Mouse (Mus musculus) kidney, postnatal 0 days (tissue): ENCODE results near the gene Aoc1. TPM values are rescaled to one million over a fixed set of nuclear protein-coding genes. Genes with fewer than 3 reads are reported as not detected.

Experiments used
- ATAC-seq: fragments of 200-750 bp; cut with Nextera tagmentation; replicated peaks from 2 replicates; pipeline ENCODE4 v1.8.0; 2017; ENCODE audit warnings: low read depth, moderate number of reproducible peaks, moderate TSS enrichment, moderate library complexity; ENCODE audit not compliant: low FRiP score
- DNase-seq: peaks from one replicate; pipeline ENCODE4 v3.0.0-alpha.2; 2016; ENCODE audit warnings: low spot score
- H3K27ac ChIP-seq: fragments of 300-500 bp; sonication (generic); 2 replicates; pipeline ENCODE4 v1.5.1; 2014; ENCODE audit warnings: mild to moderate bottlenecking
- H3K27me3 ChIP-seq: fragments of 300-500 bp; sonication (generic); 2 replicates; pipeline ENCODE4 v1.6.1; 2014; ENCODE audit warnings: low read length, mixed read lengths; ENCODE audit not compliant: insufficient read depth
- H3K36me3 ChIP-seq: fragments of 300-500 bp; sonication (generic); 2 replicates; pipeline ENCODE4 v1.6.1; 2014; ENCODE audit warnings: low read length, mixed read lengths; ENCODE audit not compliant: insufficient read depth
- H3K4me1 ChIP-seq: fragments of 300-500 bp; sonication (generic); replicated peaks from 2 replicates; pipeline ENCODE4 v1.6.1; 2014; ENCODE audit warnings: antibody characterized with exemption, low read length, mixed read lengths; ENCODE audit not compliant: insufficient read depth
- H3K4me2 ChIP-seq: fragments of 300-500 bp; sonication (generic); 2 replicates; pipeline ENCODE4 v1.6.1; 2014; ENCODE audit warnings: mild to moderate bottlenecking, low read length, moderate library complexity, mixed read lengths
- H3K4me3 ChIP-seq: fragments of 300-500 bp; sonication (generic); replicated peaks from 2 replicates; pipeline ENCODE4 v1.5.1; 2014; ENCODE audit warnings: low read depth, low read length
- H3K9ac ChIP-seq: fragments of 300-500 bp; sonication (generic); 2 replicates; pipeline ENCODE4 v1.6.1; 2014; ENCODE audit warnings: low read depth, low read length
- H3K9me3 ChIP-seq: fragments of 300-500 bp; sonication (generic); replicated peaks from 2 replicates; pipeline ENCODE4 v1.6.1; 2016; ENCODE audit warnings: low read length, inconsistent platforms, mixed read lengths
- CTCF ChIP-seq: IDR thresholded peaks from 2 replicates; pipeline ENCODE4 v1.5.1; 2016; ENCODE audit warnings: antibody characterized with exemption, low read depth, mild to moderate bottlenecking, moderate library complexity
- WGBS: fragments of 180-500 bp; shearing (Covaris S2); extraction: QIAGEN DNeasy Blood & Tissue Kit; methylation state at CpG from one replicate; pipeline ENCODE4 v1.1.7; 2014; 5-methylcytosine and 5-hydroxymethylcytosine counted together
- polyA plus RNA-seq: library from polyadenylated mRNA; unstranded; fragments of >200 nt; fragmentation: Nextera tagmentation; extraction: Ambion mirVana; gene quantifications from 2 replicates; pipeline ENCODE4 v1.2.1, GENCODE M21; 2015

Gene Aoc1
- polyA plus RNA-seq, 1 experiment from 2014 or later = 11.0 TPM

DNA sequence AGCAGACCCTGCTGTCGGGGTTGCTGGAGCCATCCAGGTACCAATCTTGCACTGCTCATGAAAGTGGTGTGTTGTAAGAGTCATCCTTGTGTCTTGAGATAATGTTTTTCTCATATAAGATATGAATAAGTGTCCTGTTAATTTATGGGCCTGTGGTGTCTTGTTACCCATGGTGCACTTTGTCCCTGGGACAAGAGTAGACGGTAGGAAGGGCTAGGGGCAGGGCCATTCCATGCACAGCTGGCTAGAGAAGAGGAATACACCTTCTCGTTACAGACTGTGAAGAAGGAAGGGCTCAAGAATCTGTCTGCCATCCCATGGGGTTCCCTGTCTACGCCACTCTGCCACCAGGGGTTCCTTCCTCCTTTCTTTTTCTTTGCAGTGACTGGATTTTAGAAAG, 1.9 kb downstream of the Aoc1 start:
- Histone ChIP-seq H3K27me3 (no peaks in the 10 kb centered on the region), H3K4me2 (no peak overlapping the region), H3K9me3 (no peaks in the 10 kb centered on the region), H3K9ac (no peak overlapping the region), H3K36me3 (no peaks in the 10 kb centered on the region), H3K4me1 (no peaks in the 10 kb centered on the region; the same call in 1 of the 2 replicates), H3K4me3 (no peak overlapping the region), H3K27ac (no peak overlapping the region)
- DNase-seq (no peak), ATAC-seq (no peak; the same call in 1 of the 2 replicates)
- TF ChIP-seq CTCF = no peak
- 80% methylated on average over 4 of the region's 4 CpGs for WGBS

DNA sequence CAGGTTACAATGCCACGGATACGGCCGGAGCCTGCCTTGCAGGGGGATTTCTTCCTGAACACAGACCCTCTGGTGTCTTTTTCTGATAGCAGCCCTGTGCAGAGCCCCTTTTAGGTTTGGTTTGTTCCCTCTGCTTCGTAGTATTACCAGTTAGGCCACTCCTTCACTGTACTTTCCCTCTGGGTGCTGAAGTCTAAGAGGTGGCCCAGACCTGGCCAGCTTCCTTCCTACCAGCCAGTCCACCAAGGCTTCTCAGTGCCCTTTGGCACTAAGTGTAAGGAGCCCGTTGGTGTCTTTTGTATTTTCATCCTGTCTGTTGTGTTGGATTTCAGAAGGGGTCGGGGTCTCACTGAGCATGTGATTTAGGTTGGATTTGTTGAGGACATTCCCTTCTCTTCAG, 2.8 kb downstream of the Aoc1 start:
- no peak for DNase-seq
- TF ChIP-seq CTCF = no peak
- ATAC-seq = peak; percentile 52; the same call in 1 of the 2 replicates

DNA sequence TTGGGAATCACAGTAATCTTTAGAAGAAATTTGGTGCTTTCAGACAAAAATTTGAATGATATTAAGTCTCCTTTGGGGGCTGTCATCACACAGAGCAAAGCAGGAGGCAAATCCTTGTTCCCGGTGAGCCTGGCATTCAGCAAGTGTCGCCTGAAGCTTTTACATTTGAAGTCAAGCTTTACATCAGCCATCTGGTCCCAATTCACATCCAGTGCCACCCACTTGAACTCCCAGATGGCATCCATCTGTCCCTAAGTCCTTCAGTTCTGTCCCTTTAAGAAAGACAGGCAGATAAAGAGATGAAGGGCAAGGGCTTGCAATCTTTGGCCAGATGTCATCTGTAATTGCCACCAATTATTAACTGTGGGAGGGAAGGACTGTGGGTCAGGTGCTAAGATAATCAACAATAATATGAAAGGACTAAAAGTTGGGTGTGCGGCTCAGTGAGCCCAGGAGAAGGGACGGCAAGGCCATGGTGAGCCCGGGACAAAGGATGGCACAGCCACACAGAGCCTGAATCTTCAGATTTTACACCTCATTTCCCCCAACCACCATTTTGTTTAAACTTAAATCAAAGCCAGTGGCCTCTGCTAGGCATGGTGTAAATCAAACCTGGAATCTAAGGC, 3.9 kb downstream of the Aoc1 start:
- H3K9me3 ChIP-seq = no peaks in the 10 kb centered on the region
- TF ChIP-seq CTCF = no peak
- ATAC-seq (no peak), DNase-seq (no peak)
- no peaks in the 10 kb centered on the region; the same call in 1 of the 2 replicates for H3K4me1 ChIP-seq
- H3K27me3 ChIP-seq = no peaks in the 10 kb centered on the region
- H3K27ac ChIP-seq = no peak overlapping the region
- no peaks in the 10 kb centered on the region for H3K36me3 ChIP-seq
- H3K9ac ChIP-seq = no peak overlapping the region
- H3K4me2 ChIP-seq = no peak overlapping the region
- no peak overlapping the region for H3K4me3 ChIP-seq
- WGBS = 46% methylated on average over 5 of the region's 5 CpGs

More for the DNA sequence above, 2.8 kb downstream of the Aoc1 start:
- 75% methylated on average over 6 of the region's 6 CpGs for WGBS
- Histone ChIP-seq H3K4me3 (no peak overlapping the region), H3K27me3 (no peaks in the 10 kb centered on the region), H3K4me2 (no peak overlapping the region), H3K9ac (no peak overlapping the region), H3K27ac (no peak overlapping the region), H3K4me1 (no peaks in the 10 kb centered on the region; the same call in 1 of the 2 replicates), H3K36me3 (no peaks in the 10 kb centered on the region), H3K9me3 (no peaks in the 10 kb centered on the region)

DNA sequence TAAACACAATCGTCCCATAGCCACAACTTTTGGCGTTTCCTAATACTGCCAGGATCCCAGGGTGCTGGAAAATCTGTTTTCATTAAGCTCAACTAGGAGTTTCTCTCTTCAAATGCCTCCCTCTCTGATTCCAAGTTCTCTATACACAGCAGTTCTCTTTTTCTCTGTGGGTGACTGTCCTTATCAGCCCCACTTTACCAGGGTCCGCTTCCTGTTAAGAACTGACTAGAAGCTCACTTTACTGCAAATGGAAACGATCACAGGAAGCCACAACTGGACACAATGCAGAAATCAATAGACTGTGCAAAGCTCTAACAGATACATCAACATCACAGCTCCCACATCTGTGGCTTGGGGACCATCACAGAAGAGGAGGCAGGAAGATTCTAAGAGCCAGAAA, 21.5 kb downstream of the Aoc1 start:
- WGBS = 72% methylated on average over 4 of the region's 4 CpGs
- Histone ChIP-seq H3K9ac (no peak overlapping the region), H3K36me3 (no peaks in the 10 kb centered on the region), H3K27ac (peak overlapping the region; percentile 91), H3K27me3 (no peaks in the 10 kb centered on the region), H3K9me3 (no peaks in the 10 kb centered on the region), H3K4me3 (no peak overlapping the region), H3K4me2 (no peak overlapping the region), H3K4me1 (0 out of 2 replicates have a peak, but pooled peaks cover 5% of the 10 kb centered on the region)
- DNase-seq (no peak), ATAC-seq (no peak)
- TF ChIP-seq CTCF = no peak

DNA sequence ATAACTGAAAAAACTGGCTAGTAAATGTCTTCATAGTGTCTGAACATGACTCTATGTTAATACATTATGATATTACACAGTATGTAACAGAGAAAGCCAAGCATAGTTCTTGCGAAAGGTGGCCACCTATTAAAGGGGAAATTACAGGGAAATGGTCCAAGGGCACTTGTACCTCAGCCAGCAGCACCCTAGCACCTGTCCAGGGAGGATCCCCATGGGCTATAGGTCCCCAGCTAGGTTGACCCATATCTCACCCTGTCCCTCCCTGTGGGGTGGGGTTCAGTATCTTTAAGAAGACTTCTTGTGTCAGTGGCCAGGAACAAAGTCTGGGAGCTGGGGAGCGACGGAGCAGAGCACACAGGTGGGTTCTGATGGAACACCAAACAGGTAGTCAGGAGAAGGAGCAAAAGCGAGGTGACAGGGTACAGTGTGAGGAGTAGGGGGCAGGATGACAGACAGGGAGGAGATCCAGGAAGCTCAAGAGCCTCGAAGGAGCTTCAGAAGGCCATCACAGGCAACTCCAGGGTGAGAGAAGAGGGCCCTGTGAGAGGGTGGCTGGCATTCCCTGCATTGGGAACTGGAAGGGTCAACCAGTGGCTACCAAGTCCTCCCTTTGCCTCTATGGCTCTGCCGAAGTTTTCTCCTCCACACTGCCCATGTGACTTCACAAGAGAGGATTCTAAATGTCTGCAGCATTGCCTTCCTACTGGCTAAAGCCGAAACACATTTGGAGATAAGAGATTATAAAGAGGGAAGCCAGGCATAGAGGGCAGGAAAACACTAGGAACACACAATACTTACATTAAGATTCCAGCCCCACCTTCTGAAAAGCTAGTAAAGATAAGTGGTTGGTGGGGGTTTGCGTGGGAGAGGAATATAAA, 22.5 kb downstream of the Aoc1 start:
- Histone ChIP-seq H3K9me3 (no peaks in the 10 kb centered on the region), H3K9ac (no peak overlapping the region), H3K36me3 (no peaks in the 10 kb centered on the region), H3K4me3 (no peak overlapping the region), H3K4me1 (0 out of 2 replicates have a peak, but pooled peaks cover 5% of the 10 kb centered on the region), H3K27me3 (no peaks in the 10 kb centered on the region), H3K27ac (peak overlapping the region; percentile 91), H3K4me2 (no peak overlapping the region)
- ATAC-seq (0 out of 2 replicates have a peak, but pooled peaks have one; percentile 10), DNase-seq (no peak)
- WGBS = 68% methylated on average over 8 of the region's 8 CpGs
- no peak for TF ChIP-seq CTCF

DNA sequence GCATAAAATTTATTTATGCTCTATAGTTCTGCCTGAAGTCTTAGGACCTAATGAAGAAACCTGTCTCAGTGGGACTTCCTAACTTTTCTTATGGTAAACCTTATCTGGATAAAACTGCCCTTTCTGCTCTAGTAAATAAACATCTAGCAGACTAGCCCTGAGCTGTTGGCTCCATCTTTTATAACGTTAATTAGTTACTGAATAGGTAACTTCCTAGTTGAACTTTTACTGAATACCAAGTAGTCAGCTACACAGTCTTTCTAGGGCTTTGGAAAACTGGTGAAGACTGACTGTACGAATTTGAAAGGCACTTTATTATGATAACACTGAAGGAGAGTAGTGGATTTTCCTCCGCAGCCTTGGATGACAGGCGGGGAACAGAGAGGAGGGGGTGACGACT, 23.2 kb downstream of the Aoc1 start:
- WGBS = 61% methylated on average over 5 of the region's 5 CpGs
- DNase-seq (peak; percentile 47), ATAC-seq (peak; percentile 65; the same call in 1 of the 2 replicates)
- H3K27ac ChIP-seq = peak overlapping the region; percentile 91
- TF ChIP-seq CTCF = no peak
- H3K27me3 ChIP-seq = no peaks in the 10 kb centered on the region
- no peaks in the 10 kb centered on the region for H3K36me3 ChIP-seq
- no peaks in the 10 kb centered on the region for H3K9me3 ChIP-seq
- no peak overlapping the region for H3K4me3 ChIP-seq
- H3K9ac ChIP-seq = no peak overlapping the region
- no peak overlapping the region for H3K4me2 ChIP-seq
- 0 out of 2 replicates have a peak, but pooled peaks cover 5% of the 10 kb centered on the region for H3K4me1 ChIP-seq
